Mouse (Mus musculus) testis, adult 2 months (tissue): Measurements from ENCODE around the gene Sf3b1. TPM values are rescaled to one million over a fixed set of nuclear protein-coding genes. Genes with fewer than 3 reads are reported as not detected.
"Not testable (repeated sequence)": the region's sequence is repeated elsewhere in the genome, so short reads cannot be mapped to it uniquely, and the experiment has no call there.

Source experiments
- H3K27ac ChIP-seq: fragments of 200-500 bp; 2 replicates; pipeline ENCODE4 v1.5.1; 2012; ENCODE audit warnings: low read depth, low read length; ENCODE audit not compliant: control insufficient read depth, insufficient read depth
- H3K27me3 ChIP-seq: fragments of 200-500 bp; 2 replicates; pipeline ENCODE4 v1.6.1; 2012; ENCODE audit warnings: mild to moderate bottlenecking, low read length, moderate library complexity; ENCODE audit not compliant: control insufficient read depth, insufficient read depth
- H3K36me3 ChIP-seq: fragments of 200-500 bp; 2 replicates; pipeline ENCODE4 v1.6.1; 2012; ENCODE audit warnings: mild to moderate bottlenecking, low read length; ENCODE audit not compliant: control insufficient read depth, insufficient read depth
- H3K4me1 ChIP-seq: fragments of 200-500 bp; 2 replicates; pipeline ENCODE4 v1.6.1; 2012; ENCODE audit warnings: low read length; ENCODE audit not compliant: control insufficient read depth, insufficient read depth
- H3K4me3 ChIP-seq: fragments of 200-500 bp; 2 replicates; pipeline ENCODE4 v1.5.1; 2012; ENCODE audit warnings: low read depth, mild to moderate bottlenecking, low read length, moderate library complexity, mixed read lengths; ENCODE audit not compliant: control insufficient read depth
- CTCF ChIP-seq: fragments of 200-500 bp; IDR thresholded peaks from 2 replicates; pipeline ENCODE4 v1.5.1; 2012; ENCODE audit warnings: low read depth, mild to moderate bottlenecking, inconsistent platforms, low read length, moderate library complexity; ENCODE audit not compliant: control insufficient read depth, insufficient read depth, insufficient replicate concordance
- POLR2A ChIP-seq: fragments of 200-500 bp; IDR thresholded peaks from 2 replicates; pipeline ENCODE4 v1.6.1; 2012; ENCODE audit warnings: low read depth, mild to moderate bottlenecking, inconsistent platforms, low read length, moderate library complexity; ENCODE audit not compliant: control insufficient read depth
- polyA plus RNA-seq: library from polyadenylated mRNA; depleted of rRNA; stranded (reverse); fragments of >200 nt; gene quantifications from 2 replicates; pipeline ENCODE4 v1.2.3, GENCODE M21; 2012

Gene Sf3b1
- polyA plus RNA-seq, 1 experiment = 27.6 TPM

GRCm38 (mm10) chr1:54965159-54965995 lies 61.9 kb downstream of the Sf3b1 start:
- Histone ChIP-seq H3K27ac (no peak overlapping the region), H3K4me1 (no peaks in the 10 kb centered on the region)
- no peak for TF ChIP-seq CTCF
- no peak for TF ChIP-seq POLR2A

GRCm38 (mm10) chr1:54961724-54962123 lies 65.6 kb downstream of the Sf3b1 start:
- Histone ChIP-seq H3K4me3 (no peak overlapping the region), H3K36me3 (no peaks in the 10 kb centered on the region), H3K27me3 (no peaks in the 10 kb centered on the region), H3K4me1 (no peaks in the 10 kb centered on the region; the same call in 1 of the 2 replicates), H3K27ac (no peak overlapping the region)
- TF ChIP-seq CTCF (no peak), POLR2A (no peak)

More at GRCm38 (mm10) chr1:54965159-54965995, 61.9 kb downstream of the Sf3b1 start:
- H3K27me3 ChIP-seq = no peaks in the 10 kb centered on the region
- H3K36me3 ChIP-seq = no peaks in the 10 kb centered on the region
- H3K4me3 ChIP-seq = no peak overlapping the region

- H3K4me3 ChIP-seq = no peak overlapping the region
- H3K36me3 ChIP-seq = no peaks in the 10 kb centered on the region
- TF ChIP-seq POLR2A (no peak), CTCF (no peak)
- H3K27ac ChIP-seq = no peak overlapping the region
- no peaks in the 10 kb centered on the region for H3K27me3 ChIP-seq
- no peaks in the 10 kb centered on the region; the same call in 1 of the 2 replicates for H3K4me1 ChIP-seq
These were observed 66.6 kb downstream of the Sf3b1 start for GRCm38 (mm10) chr1:54960613-54961165.

- H3K27ac ChIP-seq = no peak overlapping the region
- no peaks in the 10 kb centered on the region for H3K27me3 ChIP-seq
- no peaks in the 10 kb centered on the region for H3K36me3 ChIP-seq
- H3K4me1 ChIP-seq = no peaks in the 10 kb centered on the region; the same call in 1 of the 2 replicates
- no peak overlapping the region for H3K4me3 ChIP-seq
- no peak for TF ChIP-seq POLR2A
- no peak for TF ChIP-seq CTCF
These were observed 68.8 kb downstream of the Sf3b1 start for GRCm38 (mm10) chr1:54958525-54958924.

GRCm38 (mm10) chr1:54956995-54957394 lies 70.3 kb downstream of the Sf3b1 start:
- not testable (repeated sequence) for H3K27me3 ChIP-seq, H3K27ac ChIP-seq, H3K4me1 ChIP-seq, H3K36me3 ChIP-seq, H3K4me3 ChIP-seq

GRCm38 (mm10) chr1:54954856-54955255 lies 72.4 kb downstream of the Sf3b1 start:
- no peak for TF ChIP-seq POLR2A
- no peak for TF ChIP-seq CTCF
- no peaks in the 10 kb centered on the region; the same call in 1 of the 2 replicates for H3K4me1 ChIP-seq

GRCm38 (mm10) chr1:54944648-54945047 lies 82.6 kb downstream of the Sf3b1 start:
- H3K4me3 ChIP-seq = no peak overlapping the region
- TF ChIP-seq CTCF = no peak
- H3K27me3 ChIP-seq = no peaks in the 10 kb centered on the region
- H3K4me1 ChIP-seq = no peaks in the 10 kb centered on the region
- no peaks in the 10 kb centered on the region for H3K36me3 ChIP-seq
- no peak overlapping the region for H3K27ac ChIP-seq

More at GRCm38 (mm10) chr1:54954856-54955255, 72.4 kb downstream of the Sf3b1 start:
- Histone ChIP-seq H3K36me3 (no peaks in the 10 kb centered on the region), H3K27ac (no peak overlapping the region), H3K27me3 (no peaks in the 10 kb centered on the region), H3K4me3 (no peak overlapping the region)
